Mouse (Mus musculus) cerebellum, postnatal 25 days (tissue): ENCODE results near the gene Wwp2.
"Not testable (repeated sequence)": the region's sequence is repeated elsewhere in the genome, so short reads cannot be mapped to it uniquely, and the experiment has no call there.

Source experiments
- DNase-seq, 2 experiments: peaks; one replicate each; pipeline ENCODE4 v3.0.0; 2021; ENCODE audit warnings: mixed read lengths in 2 of 2

Wwp2 gene

DNA sequence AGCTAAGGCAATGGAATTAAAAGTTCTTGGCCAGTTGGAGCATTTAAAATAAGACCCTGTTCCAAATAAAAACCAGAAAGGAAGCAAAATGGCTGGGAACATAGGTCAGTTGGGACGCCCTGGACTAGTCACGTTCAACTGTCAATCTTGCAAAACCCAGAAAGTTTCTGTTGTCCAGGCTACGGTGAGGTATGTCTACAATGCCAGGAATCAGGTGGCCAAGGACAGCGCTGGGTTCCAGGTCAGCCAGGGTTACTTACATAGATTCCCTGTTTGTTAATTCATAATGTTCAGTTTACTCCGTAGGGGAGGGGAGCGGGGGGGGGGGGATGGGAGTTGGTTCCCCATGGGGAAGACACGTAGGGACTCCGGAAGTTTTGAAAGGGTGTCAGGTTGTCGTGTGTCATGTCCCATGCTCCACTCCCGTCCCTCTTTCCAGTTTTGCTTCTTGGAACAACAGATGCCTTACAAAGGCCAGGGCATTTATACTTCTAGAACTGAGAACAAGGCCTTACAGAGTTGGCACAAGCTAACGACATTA lies 674 bp upstream of the Wwp2 start:
- no peak for DNase-seq

DNA sequence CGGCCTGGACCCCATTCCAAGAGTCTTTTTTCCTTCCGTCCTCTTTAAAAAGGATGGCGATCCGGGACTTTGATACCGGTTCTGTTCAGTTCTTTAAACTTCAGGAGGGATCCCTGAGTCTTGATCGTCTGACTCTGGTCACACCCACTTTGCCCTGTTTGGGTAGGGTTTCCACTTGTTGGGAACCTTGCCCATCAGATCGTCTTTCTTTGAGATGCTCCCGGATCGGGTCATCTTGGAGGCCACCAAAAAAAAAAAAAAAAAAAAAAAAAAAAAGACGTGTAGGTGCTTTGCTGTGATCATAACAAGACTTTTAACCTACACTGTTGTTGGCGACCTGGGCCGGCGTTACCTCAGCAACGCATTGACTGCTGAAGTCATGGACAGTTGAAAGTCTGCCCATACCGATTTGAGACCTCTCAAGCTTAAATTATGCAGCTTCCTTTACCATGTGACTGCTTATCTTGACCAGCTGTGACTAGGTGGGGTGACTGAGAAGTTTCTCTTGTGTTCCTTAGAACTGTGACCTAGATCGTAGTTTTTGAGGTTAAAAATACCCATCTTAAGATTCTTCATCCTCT lies 766 bp downstream of the Wwp2 start:
- no peak for DNase-seq

DNA sequence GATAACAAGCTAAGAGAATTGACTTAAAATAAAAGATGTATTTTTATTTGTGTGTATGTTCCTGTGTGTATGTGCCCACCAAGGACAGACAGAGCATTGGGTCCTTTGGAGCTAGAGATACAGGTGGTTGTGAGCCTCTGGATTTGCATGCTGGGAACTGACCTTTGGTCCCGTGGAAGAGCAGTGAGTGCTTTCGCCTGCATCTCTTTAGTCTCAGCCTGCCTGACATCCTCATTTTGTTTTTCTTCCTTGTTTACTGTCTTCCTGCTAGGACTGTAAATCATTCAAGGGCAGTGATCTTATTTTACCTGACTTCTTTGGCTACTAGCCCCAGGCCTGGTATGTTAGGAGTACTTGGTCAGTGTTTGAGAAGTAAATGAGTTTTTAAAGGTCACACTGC lies 1.5 kb downstream of the Wwp2 start:
- DNase-seq = no peak

DNA sequence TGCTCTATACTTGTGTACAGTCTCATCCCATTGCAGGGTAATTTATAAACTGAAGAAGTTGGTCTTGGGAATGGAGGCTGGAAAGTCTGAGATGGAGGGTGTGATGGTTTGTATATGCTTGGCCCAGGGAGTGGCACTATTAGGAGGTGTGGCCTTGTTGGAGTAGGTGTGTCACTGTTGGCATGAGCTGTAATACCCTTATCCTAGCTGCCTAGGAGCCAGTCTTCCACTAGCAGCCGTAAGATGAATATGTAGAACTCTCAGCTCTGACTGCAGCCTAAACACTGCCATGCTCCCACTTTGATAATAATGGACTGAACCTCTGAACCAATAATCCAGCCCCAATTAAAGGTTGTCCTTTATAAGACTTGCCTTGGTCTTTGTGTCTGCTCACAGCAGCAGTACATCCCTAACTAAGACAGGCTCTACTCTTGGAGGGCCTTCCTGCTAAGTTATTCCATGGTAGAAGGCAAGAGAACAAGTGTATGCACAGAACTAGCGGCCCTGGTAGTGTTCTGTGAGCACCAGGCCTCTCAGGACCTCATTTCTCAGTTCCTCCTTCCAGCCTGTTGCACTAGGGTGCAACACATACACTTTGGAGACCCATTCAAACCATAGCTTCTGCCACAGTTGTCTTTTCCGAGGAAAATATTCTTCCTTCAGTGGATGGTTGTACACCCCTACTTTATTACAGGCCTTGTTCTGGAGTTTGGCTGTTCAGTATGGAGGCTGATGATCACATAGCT lies 3.9 kb downstream of the Wwp2 start:
- no peak for DNase-seq

DNA sequence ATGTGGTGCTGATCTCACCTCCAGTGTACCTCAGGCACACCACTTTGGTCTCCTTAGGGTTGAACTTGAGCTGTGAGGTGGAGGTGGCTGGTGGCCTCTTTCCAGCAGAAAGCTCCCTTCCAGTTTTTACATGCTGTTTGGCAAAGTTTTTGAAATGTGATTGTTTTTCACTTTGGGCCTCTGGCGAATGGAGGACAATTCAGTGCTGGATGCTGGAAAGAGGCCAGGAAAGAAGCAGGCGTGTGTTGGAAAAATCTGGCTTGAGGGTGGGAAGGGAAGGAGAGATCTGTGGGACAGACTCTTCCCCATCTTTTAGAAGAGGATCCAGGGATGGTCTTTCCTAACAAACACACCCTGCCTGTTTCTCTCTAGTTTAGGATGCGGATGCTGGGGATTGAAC lies 8.5 kb downstream of the Wwp2 start:
- no peak for DNase-seq

DNA sequence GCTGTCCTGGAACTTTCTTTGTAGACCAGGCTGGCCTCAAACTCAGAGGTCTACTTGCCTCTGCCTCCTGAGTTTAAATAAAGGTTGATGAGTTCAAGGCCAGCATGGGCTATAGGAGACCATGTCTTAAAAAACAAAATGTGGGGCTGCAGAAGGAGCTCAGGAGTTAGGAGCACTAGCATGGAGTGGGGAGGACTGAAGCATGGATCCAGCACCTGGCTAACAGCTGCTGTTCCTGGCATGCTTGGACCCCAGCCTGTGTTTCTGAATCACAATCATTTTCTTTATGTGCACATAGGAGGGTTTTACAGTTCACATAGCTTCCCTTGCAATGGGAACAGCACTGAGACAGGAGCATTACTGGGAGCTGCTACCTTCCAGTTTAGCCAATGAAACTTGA lies 11.5 kb downstream of the Wwp2 start:
- no peak for DNase-seq

DNA sequence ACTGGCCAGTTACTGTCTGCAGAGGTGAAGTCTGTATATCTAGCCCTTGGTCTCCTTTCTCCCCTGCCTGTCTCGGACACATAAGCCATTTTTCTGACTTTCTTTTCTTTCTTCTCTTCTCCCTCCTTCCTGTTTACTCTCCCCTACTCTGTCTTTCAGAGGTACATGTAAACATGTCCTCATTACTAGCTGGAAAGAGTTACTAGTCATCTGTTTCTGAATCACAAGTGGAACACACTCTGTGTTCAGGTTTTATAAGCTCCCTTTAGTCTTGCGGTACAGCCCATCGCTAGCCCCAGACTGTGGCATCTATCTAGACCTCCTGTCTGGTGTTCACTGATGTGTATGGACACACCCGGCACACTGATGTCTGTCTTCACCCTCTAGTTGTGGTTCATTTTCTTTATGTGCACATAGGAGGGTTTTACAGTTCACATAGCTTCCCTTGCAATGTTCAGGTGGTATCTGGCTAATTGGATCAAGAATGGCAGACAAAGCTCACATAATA lies 12.3 kb downstream of the Wwp2 start:
- no peak for DNase-seq

DNA sequence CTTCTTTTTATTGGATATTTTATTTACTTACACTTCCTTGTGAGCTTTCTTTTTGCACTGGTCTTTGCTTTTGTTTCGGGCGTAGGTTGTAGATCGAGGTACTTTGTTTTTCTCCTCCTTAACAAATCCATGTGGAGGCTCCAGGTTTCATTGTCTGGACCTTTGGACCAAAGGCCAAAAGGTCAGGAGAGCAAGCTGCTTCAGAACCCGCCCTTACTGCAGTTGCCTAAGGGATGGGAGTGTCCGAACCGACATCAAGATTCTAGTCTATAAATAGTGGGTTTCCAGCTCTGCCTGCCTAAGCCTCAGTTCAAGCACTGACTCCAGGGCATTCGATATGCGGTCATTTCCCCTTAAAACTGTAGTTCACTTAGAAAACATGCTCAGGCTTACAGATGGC lies 13.0 kb downstream of the Wwp2 start:
- no peak for DNase-seq

DNA sequence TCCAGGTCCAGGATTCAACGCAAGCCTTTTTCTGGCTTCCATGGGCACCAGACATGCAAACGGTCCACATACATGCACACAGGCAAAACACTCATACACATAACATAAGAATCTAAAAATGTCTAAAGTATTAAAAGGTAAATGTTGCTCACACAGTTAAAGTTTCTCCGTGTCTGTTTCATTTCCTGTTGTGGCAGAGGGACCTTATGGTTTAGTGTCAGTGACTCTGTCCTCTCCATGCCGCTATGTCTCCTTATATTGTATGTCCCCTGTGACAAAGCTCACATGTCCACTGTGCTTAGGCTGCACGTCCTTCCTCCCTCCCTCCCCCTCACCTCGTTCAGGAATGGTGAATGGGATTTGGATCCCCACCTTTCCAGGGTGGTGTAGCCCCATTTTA lies 13.5 kb downstream of the Wwp2 start:
- DNase-seq = no peak

DNA sequence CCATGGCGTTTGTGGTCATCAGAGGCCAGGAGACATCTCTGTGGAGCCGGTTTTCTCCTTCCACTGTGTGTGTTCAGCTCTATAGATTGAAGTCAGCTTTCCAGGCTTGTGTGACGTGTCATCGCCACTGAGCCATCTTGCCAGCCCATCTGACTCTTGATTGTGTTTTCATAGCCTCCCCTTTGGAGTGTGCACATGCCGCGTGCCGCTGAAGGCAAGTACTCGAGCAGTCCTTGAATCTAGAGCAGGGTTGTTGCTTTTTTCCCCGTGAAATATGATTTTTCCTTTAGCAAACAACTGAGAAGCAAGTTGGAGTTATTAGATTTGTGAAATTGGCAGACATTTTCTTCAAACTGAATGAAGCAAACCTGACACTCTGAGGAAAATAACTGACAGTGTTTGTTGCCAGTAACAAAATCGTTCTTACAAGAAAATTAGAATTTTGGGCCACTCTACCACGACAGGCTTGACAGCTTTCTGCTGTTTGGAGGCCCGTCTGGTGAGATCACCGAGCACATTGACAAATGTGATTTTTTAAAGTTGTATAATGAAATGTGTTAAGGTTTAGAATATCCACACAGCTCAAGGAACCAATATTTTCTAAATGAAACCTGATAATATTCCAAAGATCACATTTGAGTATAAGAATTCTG lies 15.4 kb downstream of the Wwp2 start:
- no peak for DNase-seq

DNA sequence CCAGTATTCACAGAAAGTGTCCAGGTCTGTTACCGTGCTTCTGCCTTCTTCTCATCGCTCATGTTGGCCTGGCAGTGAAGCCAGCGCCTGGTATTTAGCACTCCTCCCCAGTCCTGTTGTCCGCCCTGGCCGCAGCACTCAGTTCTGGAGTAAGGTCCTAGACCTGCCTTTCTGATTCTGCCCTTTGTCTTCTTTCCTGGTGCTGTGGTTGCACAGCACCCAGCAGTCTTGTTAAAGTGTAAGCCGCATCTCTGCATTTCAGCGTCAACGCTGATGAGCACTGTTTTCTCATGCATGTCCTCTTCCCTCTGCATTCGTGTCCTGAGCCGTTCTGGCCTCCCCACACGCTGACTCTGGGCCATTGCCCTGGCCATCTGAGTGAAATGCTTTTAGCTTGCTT lies 17.2 kb downstream of the Wwp2 start:
- DNase-seq = no peak

DNA sequence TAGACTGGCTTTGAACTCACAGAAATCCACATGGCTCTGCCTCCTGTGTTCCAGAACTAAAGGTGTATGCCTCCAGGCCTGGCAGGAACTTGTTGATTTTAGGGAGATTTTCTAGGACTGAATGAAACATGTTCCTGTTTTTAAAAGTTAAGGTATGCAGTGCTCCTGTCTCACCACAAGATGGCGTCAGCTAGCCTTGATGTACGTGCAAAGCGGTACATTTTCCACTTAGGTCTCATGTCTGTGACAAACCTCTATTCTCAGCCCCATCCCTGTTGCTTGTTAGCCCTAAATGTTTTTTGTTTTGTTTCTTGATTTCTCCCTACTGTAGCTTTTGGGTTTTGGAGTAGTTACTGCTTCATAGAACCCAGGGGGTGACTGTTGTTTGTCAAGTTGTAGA lies 19.1 kb downstream of the Wwp2 start:
- DNase-seq = peak; percentile 30 to 58

DNA sequence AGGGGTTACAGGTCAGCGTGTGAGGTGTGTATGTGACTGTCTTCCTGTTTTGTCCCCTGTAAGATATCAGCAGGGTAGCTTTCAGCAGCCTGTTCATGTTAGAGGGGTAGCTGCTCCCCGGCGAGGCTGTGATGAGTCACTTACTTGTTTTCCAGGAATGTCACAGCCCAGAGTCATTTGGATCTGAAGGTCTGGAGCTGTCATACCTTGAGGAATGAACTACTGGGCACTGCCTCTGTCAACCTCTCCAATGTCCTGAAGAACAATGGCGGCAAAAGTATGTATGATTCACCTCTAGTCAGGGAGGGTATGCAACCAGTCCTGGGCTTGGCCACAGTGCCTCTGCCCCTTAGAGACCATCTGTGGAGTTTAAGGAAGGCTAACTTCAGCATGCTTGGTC lies 21.6 kb downstream of the Wwp2 start:
- no peak for DNase-seq

DNA sequence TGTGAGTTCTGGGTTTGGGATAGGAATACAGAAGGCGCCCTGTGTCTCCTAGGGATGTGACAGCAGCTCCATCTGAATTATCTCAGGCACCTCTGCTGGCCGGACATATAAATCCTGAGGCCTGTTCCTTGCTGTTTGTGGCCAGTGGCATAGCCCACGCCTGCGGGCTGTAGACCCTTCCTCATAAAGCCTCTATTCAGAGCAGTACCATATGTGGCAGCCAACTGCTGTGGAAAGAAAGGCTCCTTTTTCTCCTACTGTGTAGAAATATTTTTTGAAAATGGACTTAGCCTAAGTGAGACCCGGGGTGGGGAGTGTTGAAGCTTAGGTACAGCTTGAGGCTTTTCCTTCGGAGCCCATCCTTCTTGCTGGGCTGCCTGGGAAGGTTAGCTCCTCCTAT lies 22.1 kb downstream of the Wwp2 start:
- DNase-seq = no peak

DNA sequence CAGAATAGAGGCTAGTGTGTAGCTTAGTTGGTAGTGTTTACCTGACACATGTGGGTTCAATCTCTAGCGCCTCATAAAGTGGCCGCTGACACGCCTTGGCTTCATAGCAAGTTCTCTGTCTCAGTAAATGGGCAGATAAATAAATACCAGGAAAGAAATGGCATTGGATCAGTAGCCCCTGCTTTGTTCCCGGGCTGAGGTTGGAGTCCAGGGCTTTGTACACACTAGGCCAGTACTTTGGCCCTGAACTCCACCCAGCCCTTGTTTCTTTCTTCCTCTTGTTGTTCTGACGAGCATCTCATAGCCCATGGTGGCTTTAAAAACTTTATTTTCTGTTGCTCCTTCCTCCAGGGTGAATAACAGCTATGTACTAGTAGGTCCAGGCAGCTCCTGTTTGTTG lies 26.3 kb downstream of the Wwp2 start:
- no peak for DNase-seq

DNA sequence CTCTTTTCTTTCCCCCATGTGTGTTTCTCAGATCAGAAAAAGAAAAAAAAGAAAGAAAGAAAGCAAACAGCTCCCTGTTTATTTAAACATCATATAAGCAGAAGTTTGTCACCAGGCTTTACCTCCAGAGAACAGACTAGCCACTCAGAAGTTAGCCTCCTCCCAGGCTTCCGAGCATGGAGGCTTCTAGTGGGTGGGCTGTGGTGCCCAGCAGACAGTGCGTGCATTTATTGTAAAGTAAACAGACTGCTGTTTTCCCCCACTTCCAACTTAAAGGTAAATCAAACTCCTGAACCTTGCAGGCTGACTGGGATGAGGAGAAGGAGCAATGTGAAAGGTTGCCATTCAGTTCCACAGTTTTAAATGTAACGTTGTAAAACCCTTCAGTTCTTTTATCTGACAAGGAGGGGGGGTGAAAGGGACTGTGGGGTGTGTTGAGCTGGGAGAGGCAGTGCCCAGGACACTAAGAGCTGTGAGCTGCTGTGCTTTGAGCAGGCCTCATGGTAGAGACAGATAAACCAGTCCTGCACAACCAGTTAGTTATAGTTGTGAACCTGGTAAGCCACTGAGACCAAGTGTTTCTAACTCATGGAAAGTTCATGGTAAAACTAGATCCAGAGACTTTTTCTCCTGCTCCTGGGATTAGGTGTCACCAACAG lies 29.3 kb downstream of the Wwp2 start:
- no peak for DNase-seq

DNA sequence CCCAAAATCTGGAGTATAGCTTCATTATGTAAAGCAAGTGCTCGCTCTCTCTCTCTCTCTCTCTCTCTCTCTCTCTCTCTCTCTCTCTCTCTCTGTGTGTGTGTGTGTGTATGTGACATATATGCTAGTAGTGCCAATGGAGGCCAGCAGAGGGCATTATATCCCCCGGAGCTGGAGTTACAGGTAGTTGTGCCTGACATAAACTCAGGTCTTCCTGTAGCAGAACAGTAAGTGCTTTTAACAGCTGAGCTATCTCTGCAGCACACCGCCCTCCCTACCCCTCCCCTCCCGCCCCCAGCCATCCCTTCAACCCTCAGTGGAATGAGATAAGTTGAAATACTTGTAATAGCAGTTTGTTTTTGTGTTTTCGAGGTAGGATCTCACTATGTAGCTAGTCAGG lies 30.5 kb downstream of the Wwp2 start:
- no peak for DNase-seq

DNA sequence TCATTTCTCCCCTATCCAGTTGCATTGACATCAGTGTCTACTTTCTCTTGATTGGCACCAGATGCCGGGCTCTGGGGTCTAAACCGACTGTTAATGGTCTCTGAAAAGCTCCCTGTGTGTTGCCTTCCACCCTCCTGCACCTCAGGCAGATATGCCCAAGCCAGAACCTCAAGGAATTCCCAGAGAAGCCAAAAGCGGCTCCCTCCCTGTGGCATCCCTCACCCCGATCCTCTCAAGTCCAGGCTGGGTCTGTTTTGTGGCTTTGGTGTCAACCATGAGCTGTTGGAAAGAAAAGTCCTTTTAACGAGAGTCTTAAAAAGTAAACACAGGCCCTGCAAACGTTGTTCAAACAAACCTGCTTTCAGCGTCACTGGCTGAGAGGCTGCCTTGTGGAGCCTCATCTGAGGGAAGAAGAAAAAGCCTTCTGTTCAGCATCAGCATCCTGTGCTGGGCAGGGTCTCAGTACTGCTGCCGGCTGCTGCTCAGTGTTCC lies 32.7 kb downstream of the Wwp2 start:
- no peak for DNase-seq

DNA sequence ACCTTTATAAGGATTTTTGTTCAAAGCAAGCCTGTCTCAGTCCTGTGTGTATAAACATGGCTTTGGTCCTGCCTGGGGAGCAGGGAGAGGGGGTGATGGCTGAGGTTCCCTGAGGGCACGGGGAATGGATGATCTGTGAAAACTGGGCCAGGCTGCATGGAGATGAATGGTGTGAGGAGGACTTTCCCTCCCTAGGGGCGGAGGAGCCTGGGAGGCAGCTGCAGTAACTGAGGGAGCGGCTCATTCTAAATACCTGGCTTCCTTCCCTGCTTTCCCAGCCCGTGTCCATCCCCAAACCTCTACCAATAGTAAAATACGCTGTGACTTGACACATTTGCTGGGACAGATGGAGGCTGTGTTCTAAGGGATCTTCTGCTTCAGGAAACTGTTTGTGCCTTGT lies 34.1 kb downstream of the Wwp2 start:
- peak in 1 of 2 experiments; percentile 29 for DNase-seq

DNA sequence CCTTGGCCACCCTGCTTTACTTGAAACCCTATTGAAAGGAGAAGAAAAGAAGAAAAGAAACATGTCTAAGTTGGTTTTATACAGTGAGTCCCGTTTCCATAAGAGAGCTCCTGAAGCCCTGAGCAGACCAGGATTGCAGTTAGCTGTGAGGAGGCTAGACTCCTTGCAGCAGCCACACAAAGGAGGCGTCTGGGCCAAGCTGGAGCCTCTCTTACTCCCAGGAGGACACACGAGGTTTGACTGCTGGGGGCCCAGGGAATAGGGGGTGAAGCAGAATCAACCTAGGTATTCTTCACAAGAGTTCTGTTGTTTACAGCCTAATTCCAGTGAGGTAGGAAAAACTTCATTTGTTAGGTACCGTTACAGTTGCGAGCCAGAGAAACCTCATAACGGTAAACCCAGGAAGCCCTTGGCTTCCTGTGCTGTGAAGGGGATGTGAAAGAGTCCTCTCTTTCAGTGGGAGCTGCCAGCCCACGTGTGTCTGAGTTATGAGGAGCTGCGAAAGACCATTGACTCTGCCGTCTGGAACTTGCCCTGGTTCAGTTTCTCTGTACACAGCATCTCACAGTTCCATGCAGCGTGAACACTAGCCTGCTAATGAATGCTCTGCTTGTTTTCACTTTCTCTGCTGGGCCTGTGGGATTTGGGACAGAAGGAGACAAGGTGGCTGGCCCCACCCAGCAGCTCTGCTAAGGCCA lies 36.4 kb downstream of the Wwp2 start:
- no peak for DNase-seq

DNA sequence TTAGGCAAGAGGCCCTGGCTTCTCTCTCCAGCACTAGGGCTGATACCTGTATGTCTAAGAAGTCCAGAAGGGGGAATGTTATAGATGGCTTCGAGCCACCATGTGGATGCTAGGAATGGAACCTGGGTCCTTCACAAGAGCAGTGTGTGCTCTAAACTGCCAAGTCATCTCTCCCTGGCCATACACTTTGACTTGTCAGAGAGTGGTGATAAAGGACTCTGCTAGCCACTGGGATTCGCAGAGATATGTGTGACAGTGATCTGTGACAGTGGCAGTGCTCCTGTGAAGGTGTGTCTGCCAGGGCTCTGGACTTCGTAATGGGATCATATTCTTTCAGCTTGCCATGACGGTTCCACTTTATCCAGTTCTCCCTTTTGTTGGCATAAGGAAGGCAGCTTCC lies 37.2 kb downstream of the Wwp2 start:
- no peak for DNase-seq

DNA sequence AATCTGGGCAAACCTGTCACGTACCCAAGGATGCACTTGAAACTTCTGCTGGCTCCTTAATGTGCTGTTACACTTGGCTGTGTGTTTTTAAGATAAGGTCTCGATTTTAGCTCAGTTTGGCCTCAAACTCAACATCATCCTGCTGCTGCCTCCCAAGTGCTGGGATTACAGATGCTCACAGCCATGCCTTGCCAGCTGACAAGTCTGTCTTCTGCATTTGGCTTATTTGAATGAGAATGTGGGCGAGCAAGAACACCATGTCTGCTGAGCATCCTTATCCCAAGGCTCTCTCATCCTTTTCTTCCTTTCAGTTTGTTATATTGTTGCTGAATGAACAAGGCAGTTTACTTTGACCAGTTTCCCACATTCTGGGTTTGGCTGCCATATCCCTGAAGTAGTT lies 39.4 kb downstream of the Wwp2 start:
- DNase-seq = no peak

DNA sequence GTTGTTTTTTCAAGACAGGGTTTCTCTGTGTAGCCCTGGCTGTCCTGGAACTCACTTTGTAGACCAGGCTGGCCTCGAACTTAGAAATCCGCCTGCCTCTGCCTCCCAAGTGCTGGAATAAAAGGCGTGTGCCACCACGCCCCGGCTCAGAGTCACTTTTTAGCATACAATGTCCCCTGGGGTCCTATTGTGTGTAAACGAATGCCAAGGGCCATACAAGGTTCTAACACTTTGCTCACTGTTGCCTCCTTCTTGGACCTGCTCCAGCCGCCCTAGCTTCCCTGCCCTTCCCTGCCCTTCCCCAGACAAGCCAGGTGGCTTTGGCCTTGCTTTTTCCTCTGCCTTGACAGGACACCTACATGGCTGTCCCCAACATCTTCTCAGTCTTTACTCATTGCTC lies 40.6 kb downstream of the Wwp2 start:
- not testable (repeated sequence) for DNase-seq
